Mouse (Mus musculus): ENCODE measurements at regions not wholly inside any gene's neighbourhood (a gene's known extent, or its start where the extent isn't known, plus 50 kb on each side); places are given as distances from the start of the nearest gene placed in this dataset.

DNA sequence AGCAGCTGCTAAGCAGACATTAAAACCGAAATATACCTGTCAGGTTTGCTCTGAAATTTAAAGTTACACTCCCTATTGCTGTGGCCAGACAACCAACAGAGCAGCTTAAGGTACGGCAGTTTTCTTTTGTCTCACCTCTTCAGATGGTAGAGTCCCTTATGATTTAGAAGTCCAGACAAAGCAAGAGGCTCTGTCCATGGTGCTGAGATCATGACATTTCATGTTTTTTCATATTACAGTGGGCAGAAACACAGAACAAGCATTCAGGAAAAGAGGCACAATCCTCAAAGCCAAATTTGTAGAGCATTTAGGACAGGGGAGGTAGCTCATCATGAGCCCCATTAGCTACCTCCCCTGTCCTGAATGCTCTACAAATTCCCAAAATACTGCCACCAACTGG, 620.0 kb downstream of the Dnah5 start:
- no peak for DNase-seq (ENCODE audit: low spot score in 2 of 2)

DNA sequence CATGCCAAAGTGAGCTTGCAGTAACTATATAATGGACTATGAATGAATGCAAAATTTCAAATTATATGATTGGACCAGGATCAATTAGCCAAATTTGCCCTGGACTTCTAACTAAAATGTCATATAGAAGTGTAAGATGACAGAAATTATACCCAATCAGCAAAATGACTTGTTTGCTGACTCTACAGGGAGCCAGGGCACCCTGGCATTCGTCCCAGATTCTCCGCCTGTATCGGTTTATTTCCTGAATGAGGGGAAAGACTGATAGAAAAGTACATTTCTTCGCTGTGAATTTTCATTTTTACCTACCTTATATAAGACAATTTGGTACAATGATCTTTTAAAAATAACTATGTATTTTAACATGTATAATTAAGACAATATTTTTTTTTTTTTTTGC, 631.3 kb downstream of the Dnah5 start:
- DNase-seq (ENCODE audit: low spot score in 2 of 2): peak; percentile 21 to 58

DNA sequence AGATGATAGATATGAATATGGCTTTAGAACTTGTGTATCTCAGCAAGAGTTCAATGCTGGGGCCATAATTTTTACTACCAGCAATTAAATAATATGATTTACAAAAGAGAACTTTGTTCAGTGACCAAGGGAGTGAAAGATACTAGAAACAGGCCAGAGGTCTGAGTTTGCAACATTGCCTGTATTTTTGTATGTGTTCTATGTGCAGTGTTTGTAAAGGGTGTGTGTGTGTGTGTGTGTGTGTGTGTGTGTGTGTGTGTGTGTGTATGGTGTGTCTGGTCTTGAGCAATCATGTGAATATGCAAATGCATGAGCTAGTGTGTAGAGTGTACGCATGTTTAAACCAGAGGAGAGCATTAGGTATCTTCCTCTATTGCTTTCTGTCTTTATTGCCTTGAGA, 636.8 kb downstream of the Dnah5 start:
- no peak for DNase-seq (ENCODE audit: low spot score in 2 of 2)

DNA sequence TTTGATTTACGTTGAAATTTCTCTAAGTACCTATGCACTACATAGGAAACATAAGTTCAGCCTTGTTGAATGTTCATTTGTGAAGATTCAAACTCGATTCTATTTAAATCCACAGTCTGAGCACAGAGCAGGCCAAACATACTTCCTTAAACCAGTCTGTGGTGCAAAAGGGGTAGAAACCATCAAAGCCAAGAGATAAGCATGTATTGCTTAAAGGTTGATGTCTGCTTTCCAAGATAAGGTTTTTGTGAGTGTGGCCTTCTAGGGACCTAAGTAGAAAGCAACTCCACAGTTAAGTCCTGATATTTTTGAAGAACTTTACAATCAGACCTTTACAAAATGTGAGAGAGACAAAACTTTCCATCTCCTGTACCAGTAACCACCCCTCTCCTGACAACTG, 652.9 kb downstream of the Dnah5 start:
- no peak for DNase-seq (ENCODE audit: low spot score in 2 of 2)

DNA sequence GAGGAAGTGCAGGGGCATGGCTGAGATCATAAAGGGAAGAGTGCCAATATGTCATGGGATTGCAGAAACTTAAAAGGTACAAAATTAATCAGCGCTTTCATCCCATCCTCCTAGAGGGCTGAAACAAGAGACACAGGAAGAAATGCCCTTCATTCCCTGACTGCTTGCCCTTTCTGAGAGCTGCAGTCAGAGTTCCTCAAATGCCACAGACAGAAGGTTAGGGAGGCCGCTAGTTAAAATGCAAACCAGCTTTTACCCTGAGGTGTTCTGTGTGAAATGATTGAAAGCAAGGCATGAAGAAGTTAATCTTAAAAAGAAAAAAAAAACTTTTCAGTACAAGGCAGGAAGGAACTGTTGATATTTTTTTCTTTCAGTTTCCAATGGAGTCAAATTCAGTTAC, 654.6 kb downstream of the Dnah5 start:
- DNase-seq (ENCODE audit: low spot score in 2 of 2): no peak

DNA sequence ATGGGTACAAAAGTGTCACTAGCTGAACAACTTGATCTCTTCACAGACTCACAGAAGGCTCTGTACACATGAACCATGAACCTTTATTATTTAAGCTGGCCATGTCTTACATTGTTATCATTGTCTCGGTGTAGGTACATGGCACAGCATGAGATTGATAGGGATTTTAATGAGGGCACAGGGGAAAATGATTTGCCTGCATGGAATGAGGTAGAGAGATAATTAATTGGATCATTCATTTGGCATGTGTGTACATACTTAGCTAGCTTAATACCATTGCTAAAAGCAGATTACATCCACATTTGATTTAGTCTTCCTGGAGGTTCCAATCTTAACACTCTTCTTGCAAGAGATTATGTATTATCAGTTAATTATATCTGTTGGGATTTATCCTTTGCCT, 660.5 kb downstream of the Dnah5 start:
- DNase-seq (ENCODE audit: low spot score in 2 of 2): no peak

DNA sequence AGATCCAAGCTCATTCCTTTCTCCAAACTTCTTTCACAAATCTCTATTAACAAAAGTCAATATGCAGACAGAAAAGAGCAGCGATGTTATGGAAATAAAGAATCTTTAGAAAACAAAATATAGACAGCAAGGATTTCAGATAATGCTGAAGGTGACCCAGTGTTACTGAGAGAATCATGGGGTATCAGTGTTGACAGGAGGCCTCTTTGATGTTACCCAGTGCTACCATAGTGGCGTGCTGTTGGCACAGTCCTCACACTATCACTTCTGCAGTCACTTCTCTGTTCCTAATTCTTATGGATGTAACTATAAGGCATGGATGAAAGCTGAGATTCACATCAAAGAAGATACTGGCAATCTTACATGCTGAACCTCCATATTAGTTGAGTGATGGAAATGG, 661.4 kb downstream of the Dnah5 start:
- no peak for DNase-seq (ENCODE audit: low spot score in 2 of 2)

DNA sequence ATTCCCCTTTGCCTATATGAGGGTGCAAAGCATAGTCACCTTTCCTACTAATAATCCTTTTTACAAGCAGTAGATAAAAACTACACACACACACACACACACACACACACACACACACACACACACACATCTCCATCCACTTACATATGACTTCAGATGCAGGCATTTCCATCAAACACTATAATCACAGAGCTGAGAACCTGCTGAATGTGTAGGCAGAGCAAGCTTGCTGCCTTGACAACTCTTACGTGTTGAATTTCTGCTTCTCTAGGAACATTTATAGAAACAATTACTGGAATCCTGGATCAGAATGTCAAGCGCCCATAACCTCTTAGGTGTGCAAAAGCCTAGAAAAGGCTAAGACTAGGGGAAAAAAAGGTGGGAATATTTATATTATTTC, 669.4 kb downstream of the Dnah5 start:
- DNase-seq (ENCODE audit: low spot score in 2 of 2): no peak

DNA sequence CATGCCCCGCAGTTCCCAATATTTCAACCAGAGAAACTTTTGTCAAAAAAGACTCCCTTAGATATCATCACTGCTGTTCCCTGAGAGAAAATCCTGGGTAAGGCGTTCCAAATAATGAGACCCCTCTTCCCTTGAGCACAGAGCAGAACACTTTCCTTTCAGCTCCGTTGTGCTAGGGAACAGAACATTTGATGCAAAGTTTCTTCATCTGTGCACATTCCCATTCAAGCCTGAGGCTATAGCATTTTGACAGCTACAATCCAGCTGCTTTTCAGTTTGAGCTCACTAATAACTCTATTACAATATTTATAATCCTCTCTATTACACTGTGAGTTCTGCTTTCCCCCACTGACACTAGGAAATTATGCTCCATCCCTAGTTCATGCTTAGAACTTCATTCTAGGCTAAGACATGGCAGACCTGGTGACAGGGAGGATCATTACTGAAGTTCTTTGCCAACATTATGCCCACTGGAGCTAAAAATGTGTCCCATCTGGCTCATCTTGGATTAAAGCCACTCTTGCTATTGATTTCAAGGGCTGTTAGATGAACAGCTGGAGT, 692.8 kb downstream of the Dnah5 start:
- DNase-seq (ENCODE audit: low spot score in 2 of 2): no peak

DNA sequence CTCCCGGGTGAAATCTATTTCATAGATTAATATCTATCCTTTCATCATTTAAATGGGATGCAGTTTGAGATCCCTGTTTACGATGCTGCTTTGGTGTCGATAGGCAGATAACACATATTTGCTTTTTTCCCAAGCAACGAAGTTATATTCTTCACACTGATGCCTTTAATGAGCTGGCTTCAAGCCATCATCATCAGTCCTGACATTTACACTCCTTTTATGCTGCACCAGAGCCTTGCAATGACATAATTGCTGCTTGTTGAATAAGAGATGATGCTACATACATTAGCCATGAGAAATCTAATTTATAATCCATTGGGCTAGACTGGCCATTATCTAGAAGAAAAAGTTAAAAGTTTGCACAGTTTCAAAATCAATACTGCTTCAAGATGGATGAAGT, 718.9 kb downstream of the Dnah5 start:
- no peak for DNase-seq (ENCODE audit: low spot score in 2 of 2)

DNA sequence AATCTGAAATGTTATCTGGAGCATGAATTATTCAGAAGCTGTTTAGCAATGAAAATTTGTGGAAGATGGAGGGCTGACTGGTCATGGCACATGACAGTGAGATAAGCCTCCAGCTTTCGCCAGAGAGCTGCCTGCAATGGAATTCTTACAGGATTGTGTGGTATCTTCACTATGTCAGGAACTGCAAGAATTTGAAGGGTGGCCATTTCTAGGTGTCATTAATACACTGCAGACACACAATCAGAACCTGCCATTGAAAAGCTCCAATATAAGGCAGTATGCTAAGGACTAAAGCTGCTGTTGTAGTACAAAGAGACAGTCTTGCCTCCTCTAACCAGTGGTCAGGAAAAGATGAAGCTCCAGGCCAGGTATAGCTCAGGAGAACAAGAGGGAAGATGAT, 744.7 kb downstream of the Dnah5 start:
- DNase-seq (ENCODE audit: low spot score in 2 of 2): no peak

Measured in cerebellum, postnatal 4 days (tissue).